Mouse (Mus musculus) cortical plate, adult 2 months (tissue): ENCODE measurements around the gene Stac2. TPM values are rescaled to one million over a fixed set of nuclear protein-coding genes. Genes with fewer than 3 reads are reported as not detected.

Source experiments
- H3K27ac ChIP-seq: fragments of 200-500 bp; 2 replicates; pipeline ENCODE4 v1.5.1; 2012; ENCODE audit warnings: low read length, control low read depth, inconsistent platforms; ENCODE audit not compliant: insufficient read depth
- H3K4me1 ChIP-seq: fragments of 200-500 bp; 2 replicates; pipeline ENCODE4 v1.6.1; 2011; ENCODE audit warnings: low read length; ENCODE audit not compliant: control insufficient read depth, insufficient read depth
- H3K4me3 ChIP-seq: fragments of 200-500 bp; 2 replicates; pipeline ENCODE4 v1.5.1; 2011; ENCODE audit warnings: mild to moderate bottlenecking, low read length, control low read depth; ENCODE audit not compliant: insufficient read depth
- CTCF ChIP-seq: fragments of 200-500 bp; IDR thresholded peaks from 2 replicates; pipeline ENCODE4 v1.5.1; 2011; ENCODE audit warnings: mild to moderate bottlenecking, control low read depth, low read length; ENCODE audit not compliant: insufficient read depth; ENCODE audit errors: extremely low read depth
- POLR2A ChIP-seq: fragments of 200-500 bp; IDR thresholded peaks from 2 replicates; pipeline ENCODE4 v1.6.1; 2011; ENCODE audit warnings: mild to moderate bottlenecking, low read length, control low read depth; ENCODE audit not compliant: insufficient read depth; ENCODE audit errors: extremely low read depth
- polyA plus RNA-seq: library from polyadenylated mRNA; depleted of rRNA; stranded (reverse); fragments of >200 nt; gene quantifications from 2 replicates; pipeline ENCODE4 v1.2.3, GENCODE M21; 2012; rRNA removed

Gene Stac2
- polyA plus RNA-seq, 1 experiment: 49.7 TPM

GRCm38 (mm10) chr11:97988530-97989096 is 64.6 kb downstream of the Stac2 start:
- TF ChIP-seq CTCF (no peak), POLR2A (no peak)
- peaks cover 5% of the 10 kb centered on the region; the same call in 1 of the 2 replicates for H3K4me1 ChIP-seq
- H3K27ac ChIP-seq: peak overlapping the region; percentile 82
- peak overlapping the region; percentile 91 for H3K4me3 ChIP-seq

DNA sequence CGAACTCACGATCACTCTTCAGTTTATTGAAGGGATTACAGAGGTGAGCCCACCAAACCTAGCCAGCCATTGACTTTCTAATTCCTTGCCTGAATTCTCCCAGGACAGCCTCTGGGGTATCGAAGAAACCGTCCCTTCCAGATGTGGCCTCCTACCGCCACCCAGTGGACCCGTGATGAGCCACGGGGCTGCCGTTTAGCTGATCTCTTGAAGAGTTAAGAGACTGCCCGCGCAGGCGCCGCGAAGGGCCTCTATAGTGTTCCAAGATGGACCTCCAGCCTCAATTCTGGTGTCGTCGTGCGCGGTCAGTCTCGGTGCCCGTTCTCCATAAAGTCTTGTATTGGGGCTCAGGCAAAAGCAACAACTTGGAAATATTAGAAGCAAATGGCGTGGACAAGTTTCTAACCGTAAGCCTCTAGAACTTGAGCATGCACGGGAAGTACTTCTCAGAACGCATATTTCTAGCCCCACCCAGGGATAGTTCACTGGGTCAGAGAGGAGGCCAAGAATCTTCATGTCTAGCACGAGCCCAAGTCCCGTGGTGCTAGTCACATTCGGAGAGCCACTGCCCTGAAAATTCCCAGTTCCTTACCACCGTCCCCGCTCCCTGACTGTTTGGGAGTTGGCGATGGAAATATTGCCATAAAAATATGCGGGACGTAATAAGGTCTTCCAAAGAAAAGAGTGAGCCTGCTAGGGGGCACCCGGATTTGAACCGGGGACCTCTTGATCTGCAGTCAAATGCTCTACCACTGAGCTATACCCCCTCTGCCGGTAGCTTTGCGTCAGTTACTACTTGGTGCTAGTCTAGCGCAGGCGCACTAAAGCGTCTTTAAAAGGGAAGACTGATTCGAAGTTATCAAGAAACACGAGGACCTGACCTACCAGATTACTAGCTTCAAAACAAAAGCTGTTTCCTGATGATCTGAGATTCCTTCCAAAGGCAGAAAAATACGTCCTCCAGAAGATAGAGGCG is 65.4 kb downstream of the Stac2 start:
- Histone ChIP-seq H3K27ac (peak overlapping the region; percentile 82; the same call in 1 of the 2 replicates), H3K4me3 (peak overlapping the region; percentile 91), H3K4me1 (peaks cover 5% of the 10 kb centered on the region; the same call in 1 of the 2 replicates)
- TF ChIP-seq CTCF: peak; percentile 81
- no peak for TF ChIP-seq POLR2A

GRCm38 (mm10) chr11:97986738-97987465 is 66.4 kb downstream of the Stac2 start:
- Histone ChIP-seq H3K4me3 (peak overlapping the region; percentile 44), H3K4me1 (peaks cover 5% of the 10 kb centered on the region; the same call in 1 of the 2 replicates), H3K27ac (no peak overlapping the region)
- TF ChIP-seq CTCF: no peak
- no peak for TF ChIP-seq POLR2A

Other genes with a start within 250 kb of the Stac2 start
- gene B230217C12Rik, start 212.7 kb downstream of the Stac2 start, polyA plus RNA-seq: 122 and 130 TPM in 2 replicates
- 1.3 and 1.6 TPM in 2 replicates for gene Fbxo47, start 169.3 kb downstream of the Stac2 start, polyA plus RNA-seq
- 28.6 and 29.2 TPM in 2 replicates for gene Plxdc1, start 67.0 kb downstream of the Stac2 start, polyA plus RNA-seq
- 2.2 and 2.6 TPM in 2 replicates for gene Arl5c, start 57.3 kb downstream of the Stac2 start, polyA plus RNA-seq
- 114 and 117 TPM in 2 replicates for gene Cacnb1, start 30.4 kb downstream of the Stac2 start, polyA plus RNA-seq
- gene Rpl19, start 26.8 kb downstream of the Stac2 start, polyA plus RNA-seq: 880 and 901 TPM in 2 replicates
- gene Fbxl20, start 96.9 kb upstream of the Stac2 start, polyA plus RNA-seq: 25.0 and 25.6 TPM in 2 replicates
- 21.7 and 23.3 TPM in 2 replicates for gene Med1, start 139.8 kb upstream of the Stac2 start, polyA plus RNA-seq
- gene Cdk12, start 149.6 kb upstream of the Stac2 start, polyA plus RNA-seq: 18.1 and 18.6 TPM in 2 replicates